Mouse (Mus musculus) thymus, postnatal 10 days (tissue): Measurements from ENCODE around the gene Oxtr.

Experiments
- DNase-seq, 2 experiments: peaks; one replicate each; pipeline ENCODE4 v3.0.0; 2021; ENCODE audit warnings: low spot score in 2 of 2

The Oxtr gene

DNA sequence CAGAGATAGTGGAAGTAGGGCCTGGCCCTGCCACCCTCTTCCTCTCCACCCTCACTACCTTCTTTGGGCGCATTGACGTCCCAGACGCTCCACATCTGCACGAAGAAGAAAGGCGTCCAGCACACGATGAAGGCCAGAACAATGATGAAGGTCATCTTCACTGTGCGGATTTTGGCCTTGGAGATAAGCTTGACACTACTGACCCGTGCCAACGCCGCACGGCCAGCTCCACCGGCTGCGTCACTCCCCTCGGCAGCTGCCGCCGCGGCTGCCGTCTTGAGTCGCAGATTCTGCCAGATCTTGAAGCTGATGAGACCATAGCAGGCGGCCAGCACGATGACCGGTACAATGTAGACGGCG, 942 bp downstream of the Oxtr start:
- no peak for DNase-seq

DNA sequence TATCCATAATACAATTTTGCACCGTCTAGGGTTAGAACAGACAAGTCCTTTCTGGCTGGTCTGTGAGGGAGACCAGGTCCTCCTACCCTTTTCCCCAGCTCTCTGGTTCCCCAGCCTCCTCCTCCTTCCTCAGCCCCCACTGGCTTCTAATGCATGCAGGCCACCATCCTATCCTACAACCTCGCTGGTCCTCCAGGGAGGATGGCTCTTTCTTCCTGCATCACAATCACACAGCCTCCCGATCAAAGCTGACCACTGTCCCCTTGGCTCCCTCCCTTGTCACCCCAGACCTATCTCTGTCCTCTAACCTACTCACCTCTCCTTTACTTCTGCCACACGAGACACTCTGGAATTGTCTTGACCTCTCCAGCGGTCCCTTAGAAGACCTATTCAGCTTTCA, 1.8 kb downstream of the Oxtr start:
- DNase-seq, result no peak

DNA sequence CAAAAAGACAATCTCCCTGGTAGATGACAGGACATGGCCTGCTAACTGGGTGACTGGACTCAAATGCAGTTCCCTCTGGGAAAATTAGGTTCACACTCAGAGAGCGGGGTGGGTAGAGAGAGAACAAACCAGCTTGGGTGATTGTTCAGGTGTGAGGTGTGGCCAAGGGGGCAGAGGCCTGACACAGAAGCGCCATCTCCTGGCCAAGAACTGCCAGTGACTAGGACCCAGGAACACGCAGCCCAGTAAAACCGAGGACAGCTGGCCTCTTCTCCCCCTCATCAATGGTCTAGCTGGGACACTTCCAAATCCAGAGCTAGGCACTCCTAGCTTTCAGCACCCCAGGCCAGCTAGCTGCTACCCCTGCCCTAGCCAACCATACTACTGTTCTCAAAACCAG, 5.4 kb downstream of the Oxtr start:
- DNase-seq, result no peak

DNA sequence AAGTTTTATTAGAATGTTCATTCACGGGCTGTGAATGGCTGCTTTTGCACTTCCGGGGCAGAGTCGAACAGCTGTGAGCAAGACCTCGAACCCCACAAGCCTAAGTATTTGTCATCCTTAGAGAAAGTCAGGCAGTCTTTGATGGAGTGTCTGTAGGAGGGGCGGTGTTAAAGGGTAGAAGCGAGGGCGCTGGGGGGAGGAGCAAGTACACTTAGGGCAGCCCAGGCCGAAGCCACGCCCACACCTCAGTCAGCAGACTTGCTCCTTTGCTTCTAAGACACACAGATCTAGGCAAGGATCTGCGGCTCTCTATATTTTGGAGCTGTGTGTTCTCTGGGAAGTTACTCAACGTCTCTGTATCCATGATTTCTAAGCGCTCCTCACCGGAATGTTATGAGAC, 9.9 kb downstream of the Oxtr start:
- no peak for DNase-seq

DNA sequence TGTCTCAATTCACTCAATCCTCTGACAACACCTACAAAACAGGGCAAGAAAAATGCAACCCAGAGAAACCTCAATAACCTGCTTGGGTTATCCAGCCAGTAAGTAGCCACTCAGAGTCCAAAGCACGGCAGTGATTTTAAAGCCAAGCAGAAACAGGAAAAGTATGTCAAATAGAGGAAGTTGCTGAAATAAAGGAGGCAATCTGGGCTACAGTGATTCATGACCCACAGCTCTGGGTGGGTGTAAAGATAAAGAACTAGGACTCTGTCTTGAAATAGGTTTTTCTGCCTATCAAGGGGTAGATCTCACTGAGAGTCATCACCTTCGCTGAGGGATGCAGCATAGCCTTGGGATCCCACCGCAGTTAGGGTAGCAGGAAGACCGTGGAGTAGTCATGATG, 18.1 kb downstream of the Oxtr start:
- no peak for DNase-seq

DNA sequence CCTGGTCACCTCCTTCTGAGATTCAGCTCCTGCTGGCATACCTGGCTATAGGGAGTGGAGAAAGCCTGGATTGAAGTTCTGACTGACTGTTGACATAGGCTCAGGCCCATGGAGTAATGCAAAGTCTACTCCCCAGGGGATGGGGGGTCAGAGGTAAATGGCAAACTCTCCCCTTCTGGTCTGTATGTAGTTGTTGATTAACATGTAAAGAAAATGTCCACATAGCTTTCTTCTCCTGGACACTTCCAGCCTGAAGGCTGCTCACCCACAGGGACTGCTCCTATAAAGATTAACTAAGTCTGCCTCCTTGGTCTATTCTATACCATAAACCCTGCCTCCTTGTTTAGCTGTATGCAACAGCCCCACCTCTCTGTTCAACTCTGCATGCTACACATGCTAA, 23.7 kb downstream of the Oxtr start:
- no peak for DNase-seq

DNA sequence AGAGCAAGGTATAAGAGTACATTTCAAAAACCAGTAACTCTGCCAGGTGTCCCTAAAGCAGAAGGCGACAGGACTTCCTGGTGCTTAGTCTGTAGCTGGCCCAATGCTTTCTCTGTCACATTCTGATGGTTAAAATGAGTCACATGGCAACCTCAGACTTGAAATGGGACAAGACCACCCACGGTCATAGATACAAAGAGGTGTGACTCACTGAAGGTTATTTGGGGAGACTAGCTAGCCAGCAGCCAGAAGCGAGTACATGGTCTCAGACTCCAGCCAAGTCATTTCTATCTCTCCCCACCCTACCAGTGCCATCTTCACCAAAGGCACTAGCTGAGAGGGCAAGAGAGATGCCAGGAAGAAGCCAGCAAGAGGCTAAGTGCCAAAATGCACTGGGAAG, 24.3 kb downstream of the Oxtr start:
- no peak for DNase-seq

DNA sequence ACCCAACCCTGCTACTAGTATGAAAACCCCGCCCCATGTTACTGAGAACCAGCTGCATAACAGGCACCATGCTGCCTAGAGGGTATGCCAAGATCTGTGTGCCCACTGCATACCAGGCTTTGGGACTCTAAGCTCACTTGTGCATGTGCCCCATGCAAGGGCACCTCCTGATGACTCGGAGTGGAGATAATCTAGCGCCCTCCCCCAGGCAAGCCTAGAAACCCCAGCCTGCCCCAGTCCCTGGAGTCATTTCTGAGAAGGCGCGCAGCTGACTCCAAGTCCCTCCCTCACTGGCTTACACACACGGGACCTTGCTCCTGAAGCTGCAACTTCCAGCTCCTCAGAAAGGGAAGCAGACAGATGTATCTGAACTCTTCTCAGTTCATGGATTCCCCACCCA, 26.4 kb downstream of the Oxtr start:
- no peak for DNase-seq

DNA sequence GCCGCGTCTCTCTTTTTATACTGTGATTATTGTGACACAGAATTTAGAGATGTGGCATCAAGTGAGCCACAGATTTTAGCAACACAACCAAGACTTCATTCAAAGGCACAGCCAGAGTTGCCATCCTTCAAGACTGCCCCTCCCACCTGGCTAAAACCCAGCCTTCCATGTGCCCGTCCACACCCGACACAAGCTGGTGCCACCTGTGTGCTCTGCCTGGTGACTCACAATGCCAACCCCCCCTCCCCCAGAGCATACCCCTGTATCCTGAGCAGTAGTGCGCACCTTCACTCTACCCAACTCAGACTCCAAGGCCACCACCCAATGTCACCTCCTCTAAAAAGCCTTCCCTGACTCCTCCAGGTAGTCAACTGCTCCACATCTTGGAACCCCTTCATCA, 28.3 kb downstream of the Oxtr start:
- no peak for DNase-seq

DNA sequence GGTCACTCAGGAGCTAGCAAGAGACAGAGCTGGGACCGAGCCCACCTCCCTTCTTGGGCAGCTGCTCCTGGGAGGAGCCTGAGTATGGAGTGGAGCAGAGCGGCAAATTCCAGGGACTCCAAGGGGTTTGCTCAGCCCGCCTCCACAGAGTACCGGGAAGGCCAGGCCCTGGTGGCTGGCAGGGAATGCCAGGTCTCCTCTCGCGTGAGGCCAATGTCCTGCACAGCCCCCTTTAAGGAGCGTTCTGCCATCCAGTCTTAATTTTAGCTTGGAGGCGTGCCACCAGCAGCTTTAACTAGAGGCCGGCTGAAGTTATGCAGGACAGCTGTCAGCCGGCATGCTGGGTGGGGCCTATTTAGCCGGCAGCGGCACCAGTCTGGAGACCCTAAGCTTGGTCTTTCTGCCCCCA, 30.4 kb downstream of the Oxtr start, which contains the start of gene Cav3:
TSS of gene Cav3 (plus strand) at position 165 of the 409 bp plus-strand sequence.
- DNase-seq, result no peak

DNA sequence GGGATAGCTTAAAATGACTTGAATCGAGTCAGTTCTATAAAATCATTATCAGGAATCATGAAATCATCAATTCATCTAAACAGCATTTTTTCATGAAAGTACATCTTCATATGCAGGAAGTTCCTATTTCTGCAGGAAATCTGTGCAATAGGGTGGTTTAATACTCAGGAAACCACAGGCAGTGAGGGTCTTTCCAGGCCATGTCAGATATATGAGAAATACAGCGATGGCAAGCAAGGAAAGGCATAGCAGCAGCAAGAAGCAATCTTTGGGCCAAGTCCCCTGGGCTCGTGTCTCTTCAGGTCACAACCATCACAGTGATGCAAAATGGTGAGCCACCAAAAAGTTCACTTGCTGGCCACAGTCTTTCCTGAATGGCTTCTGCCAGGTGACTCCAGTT, 44.1 kb downstream of the Oxtr start:
- no peak for DNase-seq

DNA sequence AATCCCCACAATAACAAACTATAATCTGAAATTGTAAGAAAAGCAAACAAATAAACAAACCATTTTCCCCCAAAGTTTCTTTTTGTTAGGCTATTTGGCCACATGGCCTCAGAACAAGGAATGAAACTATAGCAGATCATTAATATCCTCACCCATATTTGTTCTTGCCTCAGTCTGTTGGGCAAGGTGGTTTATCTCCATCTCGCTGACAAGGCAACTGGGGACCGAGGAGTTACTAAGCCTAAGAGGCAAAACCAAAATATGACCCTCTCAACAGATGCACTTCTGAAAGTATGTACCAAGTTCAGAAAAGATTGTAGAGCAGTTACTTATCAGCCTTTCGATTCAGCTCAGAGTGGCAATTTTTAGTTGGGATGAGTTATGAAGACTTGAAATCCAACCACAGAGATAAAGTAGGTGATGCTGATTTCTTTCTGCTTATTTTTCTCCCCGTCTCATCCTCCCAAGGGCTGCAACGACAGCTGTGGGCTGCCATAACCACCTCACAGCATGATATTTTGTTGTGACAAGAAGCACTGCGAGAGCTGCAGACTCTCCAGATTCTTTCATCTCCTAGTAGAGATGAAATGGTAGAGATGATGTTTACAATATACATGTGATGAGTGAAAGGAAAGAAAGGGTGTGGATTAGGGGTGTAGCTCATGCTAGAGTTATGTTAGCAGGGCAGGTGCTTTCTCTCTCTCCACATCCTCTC, 63.6 kb downstream of the Oxtr start:
- no peak for DNase-seq

DNA sequence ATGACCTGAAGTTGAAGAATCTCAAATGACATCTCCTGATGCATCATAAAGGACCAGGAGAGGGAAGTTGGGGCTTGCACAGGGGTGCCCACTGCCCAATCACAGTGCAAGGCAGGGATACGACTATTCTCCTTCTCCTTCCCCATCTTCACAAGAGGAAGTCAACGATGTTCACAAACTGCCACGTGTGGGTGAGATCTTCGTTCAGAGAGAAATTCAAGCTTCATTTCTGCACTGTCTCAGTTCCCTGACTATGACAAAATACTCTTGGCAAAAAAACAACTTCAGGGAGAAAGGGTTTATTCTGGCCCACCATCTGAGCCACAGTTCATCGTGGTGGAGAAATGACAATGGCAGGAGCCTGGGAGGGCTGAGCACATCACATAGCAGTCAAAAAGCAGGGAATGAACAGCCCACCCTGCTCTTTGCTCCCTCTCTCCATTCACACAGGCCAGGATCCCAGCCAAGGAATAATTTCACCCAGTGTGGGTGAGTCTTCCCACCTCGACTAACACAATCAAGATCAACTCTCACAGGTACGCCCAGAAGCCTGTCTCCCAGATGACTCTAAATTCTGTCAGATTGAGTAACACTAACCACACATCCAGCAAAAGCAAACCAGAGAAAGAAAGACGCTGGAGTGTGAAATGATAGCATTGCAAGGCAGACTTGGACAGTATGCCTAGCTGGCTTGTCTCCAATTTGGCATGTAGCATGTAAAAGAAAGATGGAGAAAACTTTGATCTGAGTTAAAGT, 65.8 kb downstream of the Oxtr start:
- DNase-seq, result no peak
